Mouse (Mus musculus) E14TG2a.4 (cell line): ENCODE results near the gene Kcnh1.

Source experiments
- CTCF ChIP-seq: conservative IDR thresholded peaks from 2 replicates; pipeline ENCODE4 v1.5.1; 2014; ENCODE audit warnings: low read length
- POU5F1 ChIP-seq: IDR thresholded peaks from 2 replicates; pipeline ENCODE4 v1.6.1; 2014; ENCODE audit warnings: low read length, borderline replicate concordance

- no peak for TF ChIP-seq CTCF
- TF ChIP-seq POU5F1 = no peak
These were observed 114.6 kb downstream of the Kcnh1 start for GRCm38 (mm10) chr1:192305155-192305554.
